Mouse (Mus musculus) frontal cortex, postnatal 25 days (tissue): ENCODE measurements around the gene Gdf11.

ENCODE experiments used
- DNase-seq, 2 experiments: peaks; one replicate each; pipeline ENCODE4 v3.0.0; 2022; ENCODE audit warnings: low spot score in 2 of 2

The Gdf11 gene

DNA sequence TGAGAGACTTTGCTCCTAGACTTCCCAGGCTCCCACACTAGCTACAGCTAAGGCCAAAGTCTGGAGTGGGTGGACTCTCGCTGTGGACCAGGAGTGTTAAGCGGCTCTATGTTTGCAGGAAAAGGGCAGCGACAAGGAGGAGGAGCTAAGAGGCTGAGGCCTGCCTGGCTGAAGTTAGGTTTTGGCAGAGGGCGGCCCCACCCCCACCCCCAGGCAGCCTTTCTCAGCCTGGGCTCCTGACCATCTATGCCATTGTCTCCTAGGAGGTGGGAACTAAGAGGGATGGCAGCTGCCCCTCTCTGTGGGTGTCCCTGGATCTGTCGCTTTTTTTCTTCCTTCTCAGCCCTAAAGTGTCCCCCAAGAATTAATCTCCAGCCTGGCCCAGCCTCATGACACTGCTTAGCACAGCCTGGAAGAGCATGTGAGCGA is 27.7 kb upstream of the Gdf11 start:
- no peak for DNase-seq

GRCm38 (mm10) chr10:128918246-128918645 is 26.7 kb upstream of the Gdf11 start:
- DNase-seq, result no peak

DNA sequence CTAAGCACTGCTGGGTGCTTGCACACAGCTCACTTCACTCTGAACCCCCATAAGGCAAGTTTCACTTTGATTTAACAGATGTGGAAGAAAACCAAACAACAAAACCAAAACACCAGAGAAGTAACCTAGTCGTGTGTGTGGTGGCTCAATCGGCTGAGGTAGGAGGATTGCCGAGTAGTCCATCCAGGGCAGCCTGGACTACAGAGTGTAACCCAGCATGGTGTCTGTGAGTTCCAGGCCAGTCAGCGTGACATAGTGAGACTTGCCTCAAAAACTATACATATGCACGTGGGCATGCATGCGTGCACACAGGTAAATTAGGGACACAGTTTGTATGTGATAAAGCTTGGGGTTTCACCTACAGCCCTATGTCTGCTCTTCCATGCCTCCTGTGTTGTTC is 25.9 kb upstream of the Gdf11 start:
- DNase-seq, result no peak

DNA sequence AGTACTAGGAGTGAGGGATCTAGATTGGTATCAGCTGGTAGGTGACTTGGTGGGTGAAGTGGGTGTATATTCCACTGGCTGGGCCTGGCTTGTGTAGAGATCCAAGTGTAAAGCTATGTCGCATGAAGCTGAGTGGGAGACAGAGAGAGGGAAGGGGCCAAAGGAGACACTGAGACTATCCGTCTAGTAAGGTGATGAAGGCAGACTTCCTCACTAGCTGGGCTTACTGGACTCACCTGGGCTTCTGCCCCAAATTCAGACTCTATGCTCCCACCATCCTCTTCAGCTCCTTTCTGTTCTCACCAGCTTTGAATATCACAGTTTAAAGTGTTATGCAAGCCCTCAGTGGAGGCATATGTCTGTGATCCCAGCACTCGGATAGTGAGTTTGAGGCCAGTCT is 25.1 kb upstream of the Gdf11 start:
- no peak for DNase-seq

DNA sequence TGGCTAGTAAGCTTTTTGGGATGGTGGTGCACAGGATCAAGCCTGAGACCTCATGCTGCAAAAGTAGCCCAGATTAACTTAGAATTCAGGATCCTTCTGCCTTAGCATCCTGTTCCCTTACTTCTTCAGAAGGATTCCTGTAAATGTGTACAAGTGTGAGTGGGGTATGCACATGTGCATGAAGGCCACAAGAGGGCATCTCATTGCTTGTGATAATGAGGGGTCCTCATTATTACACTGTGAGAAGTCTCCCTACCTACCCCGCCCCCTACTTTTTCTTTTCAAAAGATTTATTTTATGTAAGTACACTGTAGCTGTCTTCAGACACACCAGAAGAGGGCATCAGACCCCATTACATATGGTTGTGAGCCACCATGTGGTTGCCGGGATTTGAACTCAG is 24.0 kb upstream of the Gdf11 start:
- DNase-seq, result no peak

GRCm38 (mm10) chr10:128913696-128914095 is 22.2 kb upstream of the Gdf11 start:
- DNase-seq, result no peak

- peak; percentile 89 to 91 for DNase-seq
Observed at GRCm38 (mm10) chr10:128913219-128913618, 21.7 kb upstream of the Gdf11 start.

DNA sequence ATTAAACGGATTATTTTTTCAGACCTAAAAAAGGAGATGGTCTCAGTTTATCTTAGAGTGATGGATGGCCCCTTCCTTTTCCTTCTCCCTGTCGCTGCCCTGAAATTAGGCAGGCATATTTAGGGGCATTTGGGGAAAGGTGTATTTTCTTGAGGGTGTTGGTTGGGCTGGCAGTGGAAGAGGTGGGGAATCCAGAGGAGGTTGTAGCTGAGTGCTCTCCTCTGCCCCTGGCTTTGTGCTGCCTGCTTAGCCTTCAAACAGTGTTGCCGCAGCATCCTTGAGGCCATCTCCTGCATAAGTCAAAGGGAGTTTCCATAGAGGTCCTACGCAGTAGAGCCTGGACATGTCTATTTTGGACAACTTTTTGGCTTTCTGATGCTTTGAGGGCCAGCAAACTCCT is 21.3 kb upstream of the Gdf11 start:
- DNase-seq, result no peak

DNA sequence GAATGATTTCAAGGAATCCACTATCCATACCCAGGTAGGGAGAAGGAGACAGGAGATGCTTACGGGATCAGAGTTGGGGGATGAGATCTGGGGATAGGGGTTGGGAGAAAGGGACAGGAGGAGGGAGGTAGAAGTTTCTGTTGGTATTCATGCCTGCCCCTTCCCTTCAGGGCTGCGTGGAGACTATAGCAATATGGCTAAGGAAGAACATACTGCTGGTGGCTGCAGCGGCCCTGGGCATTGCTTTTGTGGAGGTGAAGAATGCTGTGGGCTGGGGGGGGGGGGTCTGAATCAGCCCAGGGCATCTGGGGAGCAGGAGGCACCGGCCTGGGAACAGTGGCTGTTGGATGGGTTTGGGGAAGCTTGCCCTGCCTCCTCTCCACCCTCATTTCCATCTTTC is 20.8 kb upstream of the Gdf11 start:
- DNase-seq, result no peak

DNA sequence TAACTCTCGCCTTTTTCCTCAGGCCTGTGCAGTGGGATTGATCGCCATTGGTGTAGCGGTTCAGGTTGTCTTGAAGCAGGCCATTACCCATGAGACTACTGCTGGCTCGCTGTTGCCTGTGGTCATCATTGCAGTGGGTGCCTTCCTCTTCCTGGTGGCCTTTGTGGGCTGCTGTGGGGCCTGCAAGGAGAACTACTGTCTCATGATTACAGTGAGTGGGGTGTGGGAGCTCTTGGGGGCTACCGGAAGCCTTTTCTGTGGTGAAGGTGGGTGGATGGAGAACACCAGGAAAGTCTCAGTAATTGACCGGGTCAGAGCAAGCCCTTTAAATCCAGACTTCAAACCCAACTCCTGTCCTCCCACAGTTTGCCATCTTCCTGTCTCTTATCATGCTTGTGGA is 19.9 kb upstream of the Gdf11 start:
- DNase-seq, result no peak

DNA sequence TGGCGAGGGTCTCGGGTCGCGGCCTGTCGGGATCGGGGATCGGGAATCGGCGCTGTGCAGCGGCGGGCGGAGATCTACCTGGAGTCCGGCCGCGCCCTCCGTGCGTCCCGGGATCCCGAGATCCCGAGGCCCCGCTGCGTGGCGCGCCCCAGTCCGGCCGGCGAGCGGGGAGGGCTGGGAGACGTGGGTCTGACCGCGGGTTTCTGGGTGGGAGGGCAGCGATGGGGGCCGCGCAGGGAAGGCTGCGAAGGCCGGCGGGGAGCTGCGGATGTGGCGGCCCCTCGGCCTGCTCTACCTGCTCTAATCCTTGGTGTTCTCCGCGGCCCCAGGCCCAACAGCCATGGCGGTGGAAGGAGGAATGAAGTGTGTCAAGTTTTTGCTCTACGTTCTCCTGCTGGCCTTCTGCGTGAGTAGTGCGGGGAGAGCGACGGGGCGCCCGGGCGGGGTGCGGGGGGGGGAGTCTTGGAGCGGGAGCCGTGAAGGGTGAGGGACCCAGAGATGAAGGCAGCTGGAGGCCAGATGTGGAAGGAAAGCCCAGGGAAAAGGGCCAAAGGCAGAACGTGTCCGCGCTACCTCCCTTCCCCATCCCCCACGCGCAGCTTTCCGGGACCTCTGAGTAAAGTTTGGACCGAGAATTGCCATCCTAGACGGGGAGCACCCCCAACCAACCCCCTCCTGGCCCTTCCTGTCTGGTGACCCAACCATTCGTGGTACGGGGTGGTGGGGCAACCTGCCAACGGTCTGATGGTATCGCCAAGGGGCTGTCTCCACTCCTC is 18.7 kb upstream of the Gdf11 start:
- DNase-seq, result no peak

DNA sequence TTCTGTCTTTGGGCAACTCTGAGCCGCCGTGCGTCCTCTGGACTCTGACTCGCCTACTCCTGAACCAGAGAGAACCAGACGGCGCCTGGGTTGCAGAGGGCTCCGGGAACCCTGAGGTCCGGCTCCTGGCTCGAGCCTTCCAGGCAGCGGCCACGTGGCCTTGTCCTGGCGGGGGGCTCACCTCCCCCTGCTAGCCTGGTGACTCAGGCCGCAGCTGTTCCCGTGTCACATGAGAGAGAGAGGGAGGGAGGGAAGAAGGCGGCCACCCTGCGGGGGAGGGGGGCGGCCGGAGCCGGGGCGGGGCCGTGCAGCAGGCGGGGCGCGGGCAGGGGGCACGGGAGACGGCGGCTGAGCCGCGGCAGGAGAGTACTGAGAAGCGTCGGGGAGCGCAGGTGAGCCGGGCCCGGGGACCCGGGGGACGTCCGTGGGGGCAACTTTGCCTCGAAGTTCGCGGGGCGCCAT is 18.1 kb upstream of the Gdf11 start:
- no peak for DNase-seq

DNA sequence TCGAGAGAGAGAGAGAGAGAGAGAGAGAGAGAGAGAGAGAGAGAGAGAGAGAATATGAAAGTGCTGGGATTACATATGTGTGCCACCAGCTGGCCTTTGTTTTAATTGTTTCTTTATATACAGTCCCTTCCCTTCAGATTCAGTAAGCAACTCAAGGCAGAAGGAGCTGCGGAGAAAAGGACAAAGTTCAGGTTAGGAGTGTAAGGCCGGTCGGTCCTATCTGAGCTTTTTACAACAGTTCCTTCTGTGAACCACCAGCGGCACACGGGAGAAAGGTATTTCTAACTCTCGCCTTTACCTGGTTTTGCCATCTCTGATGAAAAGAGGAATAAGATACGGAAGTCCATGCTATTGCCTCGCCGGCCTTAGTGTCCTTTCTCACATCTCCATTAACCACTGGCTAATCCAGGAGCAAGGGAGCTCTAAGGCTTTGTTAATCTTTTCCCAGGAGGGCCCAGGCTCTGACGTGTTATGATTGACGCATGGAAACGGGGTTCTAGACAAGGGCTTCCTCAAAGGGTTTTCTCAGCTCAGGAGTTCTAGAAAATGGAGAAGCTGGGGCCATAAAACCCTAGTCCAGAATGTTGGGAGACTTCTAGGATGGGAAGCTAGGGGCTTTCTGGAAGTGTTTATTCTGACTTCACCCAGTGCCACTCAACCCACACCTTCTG is 17.4 kb upstream of the Gdf11 start:
- no peak for DNase-seq

GRCm38 (mm10) chr10:128904812-128905211 is 13.3 kb upstream of the Gdf11 start:
- DNase-seq, result no peak

DNA sequence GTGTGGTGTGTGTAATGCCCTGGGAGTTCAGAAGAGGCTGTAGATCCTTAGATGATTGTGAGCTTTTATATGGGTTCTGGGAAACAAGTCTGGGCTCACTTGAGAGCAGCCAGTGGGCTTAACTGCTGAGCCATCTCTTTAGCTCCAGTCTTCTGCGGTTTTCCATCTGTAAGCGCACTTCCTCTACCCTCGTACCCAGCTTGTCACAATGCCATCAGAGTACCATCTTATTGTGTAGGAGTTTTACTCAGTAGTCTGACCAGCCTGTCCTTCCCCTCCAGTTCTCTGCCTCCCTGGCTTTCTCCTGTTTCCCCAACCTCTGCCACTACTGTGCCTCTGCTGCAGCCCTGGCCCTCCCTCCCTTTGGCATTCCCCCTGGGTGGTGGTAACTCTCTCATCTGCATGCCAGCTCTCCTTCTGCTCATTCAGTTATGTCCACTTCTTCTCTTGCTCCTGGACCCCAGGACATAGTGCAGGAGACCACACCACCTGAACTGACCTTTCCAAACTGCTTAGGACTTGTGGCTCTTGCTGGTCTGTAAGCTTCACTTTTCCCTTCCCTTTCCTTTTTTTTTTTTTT is 11.0 kb upstream of the Gdf11 start:
- no peak for DNase-seq

DNA sequence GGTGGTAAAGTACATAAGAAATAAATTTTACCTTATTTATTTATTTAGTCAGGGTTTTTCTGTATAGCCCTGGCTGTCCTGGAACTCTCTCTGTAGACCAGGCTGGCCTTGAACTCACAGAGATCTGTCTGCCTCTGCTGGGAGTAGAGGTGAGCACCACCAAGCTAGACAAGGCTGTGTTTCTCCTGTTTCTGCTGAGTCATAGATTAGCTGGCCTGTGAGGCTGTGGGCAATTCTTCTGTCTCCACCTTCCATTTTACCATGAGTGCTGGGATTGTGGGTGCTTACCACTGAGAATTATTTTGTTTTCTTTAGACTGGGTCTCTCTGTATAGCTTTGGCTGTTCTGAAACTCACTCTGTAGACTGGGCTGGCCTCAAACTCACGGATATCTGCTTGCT is 9.9 kb upstream of the Gdf11 start:
- DNase-seq, result no peak

DNA sequence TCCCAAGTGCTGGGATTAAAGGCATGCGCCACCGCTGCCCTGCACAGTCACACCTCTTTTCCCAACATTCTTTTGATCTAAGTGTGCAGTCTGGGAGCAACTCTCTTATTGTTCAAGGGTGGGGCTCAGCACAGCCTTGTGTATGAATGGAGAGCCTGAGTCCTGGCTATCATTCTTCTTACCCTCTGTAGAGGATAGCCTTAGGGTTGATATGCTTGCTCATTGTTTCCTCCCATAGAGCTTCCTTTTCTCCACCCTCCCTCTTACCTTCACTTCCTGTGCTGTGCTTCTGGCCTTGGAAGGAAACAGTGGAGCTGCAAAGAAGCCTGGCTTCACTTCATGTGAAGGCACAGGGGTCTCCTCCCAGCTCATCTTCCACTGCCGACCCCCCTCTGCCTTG is 9.2 kb upstream of the Gdf11 start, which contains the start of gene Cd63:
TSS of gene Cd63 (plus strand) at position 292 of the 400 bp plus-strand sequence.
- DNase-seq, result no peak

DNA sequence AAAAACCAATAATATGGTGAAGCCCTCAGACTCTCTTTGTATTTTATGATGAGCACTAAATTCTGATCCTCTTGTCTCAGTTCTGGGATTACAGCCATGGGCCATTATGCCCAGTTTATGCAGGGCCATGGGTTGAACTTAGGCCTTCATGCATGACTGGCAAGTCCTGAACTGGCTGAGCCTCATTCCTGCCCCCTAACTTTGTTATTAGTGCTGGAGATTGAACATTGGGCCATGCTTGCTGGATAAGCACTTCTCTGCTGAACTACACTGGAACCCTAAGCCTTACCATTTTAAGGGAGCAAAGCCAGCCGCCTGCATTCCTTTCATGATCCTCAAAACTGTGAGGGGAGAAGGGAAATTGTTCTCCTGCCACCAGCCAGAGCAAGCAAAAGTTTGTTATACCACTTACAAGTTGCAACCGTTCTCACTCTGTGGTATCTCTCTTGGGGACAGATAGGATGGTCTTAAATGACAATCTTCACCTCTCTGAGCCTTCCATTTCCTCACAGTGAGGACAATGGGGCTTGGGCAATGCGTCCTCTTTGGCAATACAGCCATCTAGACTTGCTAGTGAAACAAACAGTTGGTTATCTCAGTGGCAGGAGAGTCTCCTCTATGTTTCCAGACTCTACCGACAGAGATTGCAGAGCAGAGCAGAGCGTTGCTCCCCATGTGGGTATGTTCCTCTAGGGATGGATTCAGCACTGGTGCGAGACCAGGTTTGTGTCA is 8.4 kb upstream of the Gdf11 start:
- DNase-seq, result no peak

- DNase-seq, result no peak
Observed at GRCm38 (mm10) chr10:128897501-128897900, 6.0 kb upstream of the Gdf11 start.

DNA sequence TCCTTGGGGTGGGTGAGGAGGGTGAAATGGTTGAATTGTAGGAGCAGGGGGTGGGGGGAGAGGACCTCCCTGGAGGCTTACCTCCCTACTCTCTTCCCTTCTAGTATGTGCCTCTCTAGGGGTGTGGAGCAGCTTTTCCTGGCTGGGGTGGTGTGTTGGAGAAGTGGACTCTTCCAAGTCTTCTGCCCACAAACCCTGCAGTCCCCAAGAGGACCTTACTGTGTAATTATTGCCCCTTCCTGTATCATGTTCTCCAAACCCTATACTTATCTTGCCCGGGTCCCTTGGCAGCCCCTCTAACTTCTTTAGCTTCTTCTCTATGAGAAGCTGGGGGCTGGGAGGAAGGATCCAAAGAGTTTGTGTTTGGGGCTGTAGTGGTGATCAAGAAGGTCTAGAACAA is 5.3 kb upstream of the Gdf11 start:
- no peak for DNase-seq

DNA sequence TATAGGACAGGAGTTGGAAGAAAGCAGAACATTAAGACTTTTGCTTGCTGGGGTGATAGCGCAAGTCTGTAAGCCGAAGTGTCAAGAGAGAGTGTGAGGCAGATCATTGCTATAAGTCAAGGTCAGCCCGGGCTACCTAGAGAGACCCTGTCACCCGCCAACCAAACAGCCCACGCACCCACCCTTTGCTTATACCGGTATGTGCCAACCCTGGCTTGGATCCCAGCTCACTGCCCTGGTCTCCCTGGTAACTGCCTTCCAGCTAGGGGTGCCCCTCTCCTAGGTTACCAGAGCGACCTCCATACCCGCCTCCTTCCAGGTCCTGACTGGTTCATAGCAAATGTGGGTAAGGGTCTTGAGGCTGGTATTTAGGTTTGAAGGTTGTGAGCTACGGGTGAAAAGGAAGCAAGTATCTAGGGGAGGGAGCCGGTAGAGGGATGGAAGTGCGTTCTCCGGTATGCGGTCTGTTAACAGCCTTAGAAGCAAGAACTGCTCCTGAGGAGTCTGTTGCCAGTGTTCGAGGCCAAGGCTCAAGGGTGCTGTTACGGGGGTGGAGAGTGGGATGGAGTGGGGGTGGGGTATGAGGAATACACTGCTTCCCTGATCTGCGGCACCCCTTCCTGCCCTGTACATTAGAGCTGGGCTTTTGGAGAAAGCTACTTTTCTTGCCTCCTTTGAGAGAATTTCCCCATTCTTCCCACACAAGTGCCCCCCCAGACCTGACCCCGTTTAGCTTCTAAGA is 4.6 kb upstream of the Gdf11 start:
- no peak for DNase-seq

DNA sequence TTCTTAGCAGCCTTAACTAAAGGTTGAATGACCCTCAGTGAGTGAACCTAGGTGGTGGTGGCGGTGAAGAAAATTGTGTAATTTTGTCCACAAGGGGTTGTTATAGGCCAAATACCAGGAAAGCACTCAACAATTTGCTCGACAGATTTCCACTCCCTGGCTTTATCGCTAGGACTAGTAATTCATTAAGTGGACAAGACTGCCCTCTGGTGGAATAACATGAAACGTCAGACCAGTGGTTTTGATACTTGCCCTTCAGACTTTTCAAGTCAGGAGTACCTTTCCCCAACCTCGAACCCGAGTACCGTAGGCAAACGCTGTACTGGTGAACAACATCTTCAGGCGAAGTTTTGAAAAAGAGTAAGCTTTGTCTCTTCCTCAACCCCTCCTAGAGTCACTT is 3.9 kb upstream of the Gdf11 start:
- DNase-seq, result peak in 1 of 2 experiments; percentile 66
